Mouse (Mus musculus): Measurements from ENCODE around the gene Adprm.

DNA sequence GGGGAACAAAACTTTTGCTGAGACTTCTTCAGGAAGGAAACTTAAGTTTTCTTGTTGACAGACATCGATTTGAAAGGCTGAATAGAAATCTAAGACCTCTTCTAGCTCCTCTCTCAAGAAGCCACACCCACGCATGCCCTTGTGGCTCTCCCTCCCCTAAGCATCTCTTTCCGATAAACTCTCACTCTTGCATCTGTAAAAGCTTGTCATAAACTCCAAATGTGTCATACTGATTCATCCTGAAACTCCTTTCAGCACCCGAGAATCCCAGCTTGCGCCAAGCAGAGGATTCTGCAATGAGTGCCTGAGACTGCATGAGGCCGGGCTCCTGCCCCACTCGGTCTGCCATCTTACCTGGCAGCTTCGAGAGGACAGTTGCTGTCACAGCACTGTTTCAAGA lies 3.9 kb downstream of the Adprm start:
- TF ChIP-seq CTCF (IDR thresholded peaks at IDR 0.05; ENCODE audit: low read depth) (no peak), EP300 (optimal IDR thresholded peaks at IDR 0.05) (no peak)

Measured in stomach, postnatal 0 days (tissue).